Mouse (Mus musculus) kidney, adult 18-20 months (tissue): Measurements from ENCODE around the gene Sema5a.
"Not testable (repeated sequence)": the region's sequence is repeated elsewhere in the genome, so short reads cannot be mapped to it uniquely, and the experiment has no call there.

Source experiments
- DNase-seq: peaks from one replicate; pipeline ENCODE4 v3.0.0; 2021

Gene Sema5a

DNA sequence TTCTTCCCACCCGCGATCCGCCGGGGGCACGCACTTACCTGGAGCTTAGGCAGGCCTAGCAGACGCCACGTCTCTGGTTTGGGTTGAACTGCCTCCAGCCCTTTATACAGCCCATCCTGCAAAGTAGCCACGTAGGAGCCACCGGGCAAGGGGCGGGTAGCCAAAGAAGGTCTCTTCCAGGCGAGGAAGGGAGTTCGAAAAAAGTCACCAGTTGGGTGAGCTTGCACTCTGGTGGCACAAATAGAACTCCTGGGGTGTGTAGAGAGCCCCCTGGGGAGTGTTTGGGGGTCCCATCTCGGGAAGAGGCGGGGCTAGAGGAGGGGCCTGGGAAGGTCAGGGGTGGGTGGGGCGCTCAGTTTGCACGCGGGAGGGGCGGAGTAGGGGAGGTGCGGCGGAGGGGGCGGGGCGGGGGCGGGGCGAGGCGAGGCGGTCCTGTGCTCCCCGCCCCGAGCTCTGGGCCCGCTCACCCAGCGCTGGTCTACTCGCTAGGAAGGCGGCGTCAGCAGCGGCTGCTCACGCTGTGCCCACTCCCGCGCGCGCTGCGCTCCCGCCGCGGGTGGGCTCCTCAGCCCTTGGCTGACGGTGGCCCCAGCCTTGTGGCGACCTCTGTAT is at the start of gene Sema5a:
TSS of gene Sema5a (plus strand) at position 467 of the 612 bp plus-strand sequence.
- peak; percentile 88 for DNase-seq

DNA sequence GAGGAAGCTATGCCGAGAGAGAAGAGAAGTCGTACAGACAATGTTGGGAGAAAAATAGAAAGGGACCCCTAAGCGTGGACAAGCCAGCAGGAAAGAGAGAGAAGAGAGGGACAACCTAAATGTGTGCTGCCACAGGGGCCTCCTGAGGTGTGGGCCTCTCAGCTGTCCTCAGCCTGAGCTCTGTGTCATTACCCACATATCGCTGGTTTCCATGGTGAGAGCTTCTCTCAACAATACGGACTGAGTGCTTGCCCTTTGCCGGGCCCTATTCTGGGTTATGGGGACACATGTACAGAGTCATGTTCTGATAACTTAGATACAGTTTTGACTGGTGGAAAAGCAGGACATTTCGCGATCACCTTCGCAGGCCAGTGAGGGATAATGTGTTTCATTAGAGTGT is 46.5 kb upstream of the Sema5a start:
- DNase-seq, result no peak

DNA sequence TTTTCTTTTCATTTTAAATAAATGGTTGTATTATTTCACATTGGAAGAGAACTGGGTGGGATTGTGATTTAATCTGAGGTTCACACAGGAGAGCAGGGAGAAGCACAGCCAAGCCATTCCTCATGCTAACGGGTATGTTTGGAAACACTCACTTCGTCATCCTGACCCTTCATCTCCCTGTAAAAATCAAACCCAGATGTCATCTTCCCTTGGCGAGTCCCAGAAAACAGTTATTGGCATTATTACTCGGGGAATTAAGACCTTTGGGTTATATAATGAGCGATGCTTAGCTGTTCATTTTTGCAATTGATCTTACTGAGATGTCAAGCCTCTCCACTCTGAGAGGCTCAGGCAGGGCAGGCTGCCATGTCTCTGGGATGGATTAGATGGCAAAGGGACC is 46.0 kb upstream of the Sema5a start:
- no peak for DNase-seq

- DNase-seq, result no peak
Measured at GRCm38 (mm10) chr15:32203242-32203641, 41.4 kb upstream of the Sema5a start.

DNA sequence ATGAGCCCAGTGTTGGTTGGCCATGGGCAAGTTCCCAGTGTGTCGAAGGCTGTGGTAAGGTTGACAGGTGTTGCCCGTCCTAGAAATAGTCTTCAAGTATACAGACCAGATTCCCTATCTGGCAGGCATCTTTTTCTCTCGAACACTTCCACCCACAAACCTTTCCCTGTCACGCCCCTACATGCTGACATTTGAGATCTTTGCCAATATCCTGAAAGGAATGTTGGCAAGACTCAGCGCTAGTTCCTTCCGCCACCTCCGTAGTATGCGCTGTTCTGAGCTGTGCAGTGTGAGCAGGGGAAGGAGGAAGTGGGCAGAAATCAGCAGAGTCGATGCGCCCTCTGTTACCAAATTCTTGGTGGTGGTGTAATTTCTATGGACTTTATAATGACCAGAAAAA is 39.7 kb upstream of the Sema5a start:
- no peak for DNase-seq

DNA sequence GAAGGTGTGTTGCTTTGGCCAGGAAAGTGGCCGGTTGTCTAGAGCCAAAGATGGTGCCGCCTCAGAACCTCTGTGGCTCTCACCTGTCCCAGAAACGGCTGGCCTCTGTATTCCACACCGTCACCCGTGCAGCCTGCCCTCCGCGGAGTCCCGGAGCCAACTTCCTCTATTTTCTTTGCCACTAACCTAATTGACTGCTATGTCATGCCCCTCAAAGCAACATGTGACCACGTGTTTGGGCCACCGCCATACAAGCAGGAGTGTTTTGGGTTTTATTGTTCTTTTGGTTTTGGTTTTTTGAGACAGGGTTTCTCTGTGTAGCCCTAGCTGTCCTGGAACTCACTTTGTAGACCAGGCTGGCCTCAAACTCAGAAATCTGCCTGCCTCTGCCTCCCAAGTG is 29.9 kb upstream of the Sema5a start:
- DNase-seq, result not testable (repeated sequence)

- peak; percentile 67 for DNase-seq
Measured at GRCm38 (mm10) chr15:32223028-32223427, 21.6 kb upstream of the Sema5a start.

DNA sequence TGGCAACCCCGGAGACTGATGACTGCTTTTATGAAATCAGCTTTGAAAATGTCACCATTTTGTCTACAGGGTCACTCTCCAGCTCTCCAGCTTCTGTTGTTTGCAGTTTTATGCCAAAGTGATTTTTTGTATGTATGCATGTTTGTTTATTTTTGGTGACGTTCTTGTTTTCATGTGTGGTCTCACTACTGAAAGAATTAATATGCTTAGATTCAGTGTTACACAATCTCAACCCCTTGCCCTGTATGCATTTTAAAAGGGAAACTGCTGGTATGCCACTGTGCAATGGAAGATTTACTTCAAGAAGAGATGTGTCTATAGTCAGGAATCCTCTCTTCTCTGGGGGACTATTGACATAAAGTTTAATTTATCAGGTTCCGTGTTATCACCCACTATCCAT is 19.2 kb upstream of the Sema5a start:
- DNase-seq, result no peak

DNA sequence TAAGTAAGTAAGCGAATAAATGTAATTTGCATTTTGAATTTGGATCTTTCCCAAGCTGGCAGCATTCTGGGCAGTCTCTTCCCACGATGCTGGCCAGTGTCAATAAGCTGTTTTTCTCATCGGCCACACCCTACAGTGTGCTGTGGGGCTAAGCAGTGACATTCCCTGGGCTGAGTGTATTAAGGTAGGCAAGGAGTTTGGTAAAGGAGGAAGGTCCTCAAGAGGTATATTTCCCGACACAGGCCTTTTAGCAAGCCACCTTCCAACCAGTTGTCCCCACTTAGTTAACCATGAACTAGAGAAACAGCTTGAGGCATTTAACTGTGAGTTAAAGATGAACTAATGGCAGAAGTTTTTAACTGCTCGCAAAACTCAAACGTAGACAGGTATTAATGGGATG is 18.2 kb upstream of the Sema5a start:
- DNase-seq, result peak; percentile 63

DNA sequence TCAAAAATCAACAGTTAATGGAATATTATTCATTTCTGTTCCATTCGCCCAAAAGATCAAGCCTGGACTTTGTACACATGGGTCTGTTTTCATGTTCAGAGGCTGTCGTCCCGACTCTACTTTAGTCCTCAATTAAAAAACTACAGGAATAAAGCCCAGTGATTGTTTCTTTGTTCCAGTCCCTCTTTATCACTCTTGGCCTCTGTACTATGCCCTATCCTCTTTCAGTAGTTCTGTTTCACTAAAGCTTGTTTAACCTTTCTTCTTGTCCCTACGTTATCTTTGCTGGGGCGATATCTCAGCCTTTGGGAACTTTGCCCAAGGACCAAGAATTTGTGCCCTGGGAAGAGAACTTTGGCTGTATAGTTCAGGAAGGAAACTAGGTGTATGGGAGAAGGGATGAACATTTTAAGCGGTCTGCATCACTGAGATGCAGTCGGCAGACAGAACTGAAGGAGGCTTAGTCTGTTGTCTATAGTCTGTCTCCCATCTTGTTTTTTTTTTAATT is 17.7 kb upstream of the Sema5a start:
- DNase-seq, result no peak

DNA sequence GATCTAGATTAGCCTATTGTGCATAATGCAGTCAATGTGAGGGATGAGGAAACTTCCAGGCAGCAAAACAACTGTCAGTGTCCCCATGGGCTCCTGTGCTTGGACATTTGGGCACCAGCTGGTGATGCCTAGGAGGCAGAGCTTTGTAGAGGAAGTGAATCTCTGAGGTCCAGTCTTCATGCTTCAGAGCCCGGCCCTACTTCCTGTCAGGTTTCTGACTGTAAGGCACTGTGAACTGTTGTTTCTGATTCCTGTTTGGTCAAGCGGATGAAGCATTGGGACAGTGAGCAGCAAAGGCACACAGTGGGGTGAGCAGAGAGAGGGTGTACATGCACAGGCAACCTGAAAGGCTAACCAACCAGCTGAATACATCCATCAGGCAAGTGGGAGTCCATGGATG is 14.5 kb upstream of the Sema5a start:
- DNase-seq, result no peak

DNA sequence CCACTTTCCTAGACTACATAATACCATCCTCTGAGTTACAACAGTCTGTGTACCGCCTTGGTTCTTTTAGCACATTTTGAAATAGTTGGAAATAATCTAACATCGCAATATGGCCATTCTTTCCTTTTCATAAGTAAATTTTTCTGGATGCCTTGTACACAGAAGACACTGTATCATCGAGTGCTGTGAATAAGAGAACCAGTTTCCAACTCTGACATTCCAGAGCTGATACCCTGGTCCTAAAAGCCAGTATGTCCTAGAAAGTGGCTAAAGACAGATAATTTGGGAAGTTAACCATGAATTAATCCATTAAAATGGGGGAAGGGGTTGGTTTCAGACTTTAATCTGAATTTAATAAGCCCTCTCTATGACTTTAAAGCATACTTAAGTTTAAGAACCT is 12.4 kb upstream of the Sema5a start:
- DNase-seq, result no peak

DNA sequence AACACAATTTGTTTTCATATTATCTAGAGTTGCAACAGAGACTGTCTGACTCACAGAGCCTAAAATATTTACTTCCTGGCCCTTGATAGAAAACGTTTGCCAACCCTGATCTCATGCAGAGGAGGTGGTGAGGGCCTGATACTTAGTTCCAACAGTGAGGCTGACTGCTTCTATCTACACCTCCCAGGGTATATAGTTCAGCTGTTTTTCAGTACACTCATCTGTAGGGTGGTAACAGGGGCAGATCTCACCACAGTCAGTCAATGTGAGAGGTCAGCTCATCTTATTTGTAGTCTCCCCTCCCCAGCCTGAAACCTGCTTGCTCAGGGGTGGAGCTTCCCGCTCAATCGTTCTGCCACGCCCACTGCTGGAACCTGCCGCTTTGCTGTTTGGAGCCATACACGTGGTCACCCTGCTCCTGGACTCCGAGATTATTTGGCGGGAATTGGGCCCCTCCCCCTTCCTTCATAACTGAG is 11.9 kb upstream of the Sema5a start:
- peak; percentile 27 for DNase-seq

GRCm38 (mm10) chr15:32233451-32233850 is 11.2 kb upstream of the Sema5a start:
- DNase-seq, result no peak

- DNase-seq, result peak; percentile 50
Measured at GRCm38 (mm10) chr15:32239099-32239498, 5.5 kb upstream of the Sema5a start.

DNA sequence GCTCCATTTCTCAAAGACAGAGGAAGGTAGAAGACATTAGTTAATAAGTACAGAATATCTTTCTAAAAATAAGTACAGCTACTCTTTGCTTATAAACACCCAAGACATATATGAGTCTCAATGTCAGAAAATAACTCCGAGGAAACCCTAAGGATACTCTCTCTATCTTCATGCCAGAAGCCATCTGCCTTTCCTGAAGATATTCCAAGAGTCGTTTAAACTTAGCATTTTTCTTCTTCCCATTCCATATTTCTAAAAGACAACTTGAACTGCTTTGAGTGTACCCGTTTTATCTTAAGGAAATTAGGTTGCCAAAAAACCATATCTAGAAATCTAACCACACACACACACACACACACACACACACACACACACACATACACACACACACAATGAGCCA is 4.5 kb upstream of the Sema5a start:
- DNase-seq, result no peak

GRCm38 (mm10) chr15:32241666-32242065 is 2.9 kb upstream of the Sema5a start:
- DNase-seq, result no peak

DNA sequence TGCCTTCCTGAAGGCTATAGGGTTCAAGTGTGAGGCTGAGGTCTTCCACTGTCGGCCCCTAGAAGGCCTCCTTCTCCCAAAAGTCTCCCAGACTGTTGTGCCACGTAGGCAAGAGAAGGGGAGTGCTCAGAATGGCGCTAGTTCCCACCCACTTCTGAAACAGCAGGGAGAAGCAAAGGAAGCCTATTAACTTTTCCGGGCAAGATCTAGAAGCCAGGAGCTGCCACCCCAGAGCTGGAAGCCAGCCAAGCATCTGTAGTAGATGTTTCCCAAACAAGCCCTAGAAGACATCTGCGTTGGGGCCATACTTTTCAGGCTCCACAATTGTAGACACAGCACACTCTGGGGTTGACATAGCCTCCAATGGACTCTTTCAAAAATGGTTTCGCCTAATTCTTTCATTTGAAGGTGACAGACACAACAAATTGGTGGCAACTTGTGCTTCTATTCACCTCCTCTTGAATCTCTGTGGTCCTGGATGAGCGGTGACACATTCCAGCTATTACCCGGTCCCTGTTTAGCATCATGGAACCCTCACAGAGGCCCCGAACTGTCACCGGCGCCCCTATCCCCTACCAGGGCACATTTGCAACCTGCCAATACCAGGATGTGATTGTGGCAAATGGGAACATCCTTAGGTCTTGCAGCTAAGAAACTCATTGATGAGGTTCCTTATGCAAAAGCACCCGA is 1.4 kb upstream of the Sema5a start:
- DNase-seq, result peak; percentile 72

GRCm38 (mm10) chr15:32243824-32244223 is 786 bp upstream of the Sema5a start:
- no peak for DNase-seq

GRCm38 (mm10) chr15:32244956-32245836 is 586 bp downstream of the Sema5a start:
- peak; percentile 59 for DNase-seq

- DNase-seq, result peak; percentile 94
Measured at GRCm38 (mm10) chr15:32245837-32246670, 1.4 kb downstream of the Sema5a start.

DNA sequence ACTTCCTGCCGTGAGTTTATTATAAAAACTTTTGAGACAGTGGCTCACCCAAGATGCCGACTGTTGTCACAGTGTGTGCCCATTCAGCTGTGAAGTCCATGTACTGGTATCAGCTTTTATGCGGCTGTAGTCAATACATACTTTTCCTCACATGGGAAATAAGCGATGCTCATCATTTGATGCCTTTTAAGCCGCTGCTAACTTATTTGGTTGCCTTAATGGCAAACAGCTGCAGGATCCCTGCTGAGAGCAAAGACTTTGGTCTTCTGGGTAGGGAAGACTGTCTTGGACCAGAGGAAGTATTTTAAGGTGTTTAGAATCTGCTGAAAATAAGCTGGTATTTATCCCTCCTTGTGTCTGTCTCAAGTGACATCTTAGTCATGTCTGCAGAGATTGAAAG is 2.7 kb downstream of the Sema5a start:
- DNase-seq, result no peak

GRCm38 (mm10) chr15:32254806-32255205 is 10.2 kb downstream of the Sema5a start:
- DNase-seq, result no peak
